Mouse (Mus musculus): ENCODE results near the gene Btbd35f30.
"Not testable (repeated sequence)": the region's sequence is repeated elsewhere in the genome, so short reads cannot be mapped to it uniquely, and the experiment has no call there.

Btbd35f30 gene

GRCm38 (mm10) chrX:32894325-32894724 lies at the start of gene Btbd35f30:
Gene Btbd35f30 (plus strand): TSS chrX:32894625.
- not testable (repeated sequence) for DNase-seq

DNA sequence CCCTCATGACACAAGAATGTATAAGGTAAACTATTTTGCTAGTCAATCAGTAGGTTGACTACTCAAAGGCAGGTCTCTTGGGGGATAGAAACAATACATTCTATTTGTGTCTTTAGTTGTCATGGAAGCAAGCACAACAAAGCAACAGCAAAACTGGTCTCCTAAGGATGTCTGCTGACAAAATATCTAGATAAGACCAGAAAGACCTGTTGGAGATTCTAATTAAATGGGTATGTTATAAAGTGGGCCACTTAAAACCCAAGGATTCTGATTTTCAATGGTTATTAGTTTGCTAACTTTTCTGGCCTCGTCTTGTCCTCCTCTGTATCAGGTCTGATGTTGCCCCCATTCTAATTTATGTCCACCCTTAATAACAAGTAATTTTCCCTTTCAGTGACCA lies 47.0 kb downstream of the Btbd35f30 start, which contains the start of gene Gm21789:
Gene Gm21789 (plus strand): TSS at position 301 of the 400 bp plus-strand sequence.
- DNase-seq, result not testable (repeated sequence)

Data from right cerebral cortex, postnatal 25 days (tissue).